Mouse (Mus musculus) lung, adult 2 months (tissue): ENCODE measurements around the gene B3gnt2. TPM values are rescaled to one million over a fixed set of nuclear protein-coding genes. Genes with fewer than 3 reads are reported as not detected.

Experiments used
- DNase-seq: peaks from one replicate; pipeline ENCODE4 v3.0.0; 2022
- H3K4me1 ChIP-seq: fragments of 200-500 bp; 2 replicates; pipeline ENCODE4 v1.6.1; 2011; ENCODE audit warnings: low read length; ENCODE audit not compliant: control insufficient read depth, insufficient read depth
- H3K4me3 ChIP-seq: fragments of 200-500 bp; replicated peaks from 2 replicates; pipeline ENCODE3; 2011; ENCODE audit warnings: low read depth, mild to moderate bottlenecking, control low read depth, low read length; ENCODE audit errors: extremely low read depth
- CTCF ChIP-seq: fragments of 200-500 bp; IDR thresholded peaks from 2 replicates; pipeline ENCODE4 v1.5.1; 2011; ENCODE audit warnings: mild to moderate bottlenecking, low read length, control low read depth; ENCODE audit not compliant: insufficient read depth
- POLR2A ChIP-seq: fragments of 200-500 bp; IDR thresholded peaks from 2 replicates; pipeline ENCODE4 v1.6.1; 2011; ENCODE audit warnings: low read depth, mild to moderate bottlenecking, control low read depth, low read length, borderline replicate concordance; ENCODE audit errors: extremely low read depth
- whole genome bisulfite sequencing: fragments of 180-500 bp; shearing (Covaris S2); methylation state at CpG from one replicate; pipeline ENCODE4 v1.1.7; 2018; 5-methylcytosine and 5-hydroxymethylcytosine counted together
- polyA plus RNA-seq: library from polyadenylated mRNA; depleted of rRNA; stranded (reverse); fragments of >200 nt; gene quantifications from 2 replicates; pipeline ENCODE4 v1.2.3, GENCODE M21; 2012

The B3gnt2 gene
- polyA plus RNA-seq, 1 experiment = 18.6 TPM

GRCm38 (mm10) chr11:22859301-22859632 lies 1.5 kb downstream of the B3gnt2 start:
- H3K4me1 ChIP-seq = peaks cover 15% of the 10 kb centered on the region
- WGBS = under 1% methylated on average over 36 of the region's 41 CpGs
- peak overlapping the region; percentile 86 for H3K4me3 ChIP-seq
- no peak for DNase-seq
- TF ChIP-seq CTCF = no peak
- TF ChIP-seq POLR2A = peak; percentile 25

GRCm38 (mm10) chr11:22858441-22859300 lies 2.1 kb downstream of the B3gnt2 start:
- DNase-seq = peak; percentile 80
- 4% methylated on average over 50 of the region's 50 CpGs for WGBS
- Histone ChIP-seq H3K4me1 (peaks cover 21% of the 10 kb centered on the region), H3K4me3 (peak overlapping the region; percentile 86)
- no peak for TF ChIP-seq POLR2A
- no peak for TF ChIP-seq CTCF

- TF ChIP-seq POLR2A = no peak
- TF ChIP-seq CTCF = no peak
- DNase-seq = peak; percentile 54
- H3K4me1 ChIP-seq = peaks cover 26% of the 10 kb centered on the region
- H3K4me3 ChIP-seq = peak overlapping the region; percentile 86
- 15% methylated on average over 25 of the region's 25 CpGs for WGBS
These were observed 2.9 kb downstream of the B3gnt2 start for GRCm38 (mm10) chr11:22857705-22858440.

GRCm38 (mm10) chr11:22857106-22857704 lies 3.6 kb downstream of the B3gnt2 start:
- TF ChIP-seq CTCF (no peak), POLR2A (no peak)
- 61% methylated on average over 5 of the region's 5 CpGs for WGBS
- no peak overlapping the region for H3K4me3 ChIP-seq
- peaks cover 30% of the 10 kb centered on the region for H3K4me1 ChIP-seq
- DNase-seq = no peak

- Histone ChIP-seq H3K4me1 (peaks cover 35% of the 10 kb centered on the region), H3K4me3 (no peak overlapping the region)
- DNase-seq = no peak
- TF ChIP-seq CTCF (no peak), POLR2A (no peak)
- 63% methylated on average over 3 of the region's 3 CpGs for WGBS
These were observed 4.3 kb downstream of the B3gnt2 start for GRCm38 (mm10) chr11:22856371-22856965.

GRCm38 (mm10) chr11:22854571-22854970 lies 6.2 kb downstream of the B3gnt2 start:
- Histone ChIP-seq H3K4me3 (no peak overlapping the region), H3K4me1 (peaks cover 46% of the 10 kb centered on the region)
- 59% methylated on average over 4 of the region's 4 CpGs for WGBS
- no peak for TF ChIP-seq CTCF
- TF ChIP-seq POLR2A = no peak
- no peak for DNase-seq

GRCm38 (mm10) chr11:22853477-22854157 lies 7.1 kb downstream of the B3gnt2 start:
- WGBS = 17% methylated on average over 2 of the region's 2 CpGs
- TF ChIP-seq POLR2A (no peak), CTCF (no peak)
- Histone ChIP-seq H3K4me3 (no peak overlapping the region), H3K4me1 (peaks cover 49% of the 10 kb centered on the region)
- no peak for DNase-seq

GRCm38 (mm10) chr11:22852510-22852909 lies 8.3 kb downstream of the B3gnt2 start:
- Histone ChIP-seq H3K4me3 (no peak overlapping the region), H3K4me1 (peaks cover 55% of the 10 kb centered on the region)
- no peak for TF ChIP-seq CTCF
- DNase-seq = no peak
- 72% methylated on average over 1 of the region's 1 CpGs for WGBS

GRCm38 (mm10) chr11:22851416-22851815 lies 9.3 kb downstream of the B3gnt2 start:
- no peak overlapping the region for H3K4me3 ChIP-seq
- H3K4me1 ChIP-seq = peaks cover 58% of the 10 kb centered on the region
- 18% methylated on average over 4 of the region's 4 CpGs for WGBS
- TF ChIP-seq CTCF (no peak), POLR2A (no peak)
- DNase-seq = no peak
